Mouse (Mus musculus) liver, adult 2 months (tissue): ENCODE results near the gene Fzr1.

Experiments
- CTCF ChIP-seq: fragments of 200-500 bp; IDR thresholded peaks from 2 replicates; pipeline ENCODE4 v1.5.1; 2011; ENCODE audit warnings: low read depth, low read length, control low read depth
- POLR2A ChIP-seq: fragments of 200-500 bp; IDR thresholded peaks from 2 replicates; pipeline ENCODE4 v1.6.1; 2011; ENCODE audit warnings: low read length, control low read depth; ENCODE audit not compliant: insufficient read depth; ENCODE audit errors: extremely low read depth

GRCm38 (mm10) chr10:81390678-81390965 lies 12.3 kb upstream of the Fzr1 start:
- TF ChIP-seq POLR2A (no peak), CTCF (no peak)
